Comparison of ENCODE assay signal across 8 mouse cellular contexts in the genomic region with DNA sequence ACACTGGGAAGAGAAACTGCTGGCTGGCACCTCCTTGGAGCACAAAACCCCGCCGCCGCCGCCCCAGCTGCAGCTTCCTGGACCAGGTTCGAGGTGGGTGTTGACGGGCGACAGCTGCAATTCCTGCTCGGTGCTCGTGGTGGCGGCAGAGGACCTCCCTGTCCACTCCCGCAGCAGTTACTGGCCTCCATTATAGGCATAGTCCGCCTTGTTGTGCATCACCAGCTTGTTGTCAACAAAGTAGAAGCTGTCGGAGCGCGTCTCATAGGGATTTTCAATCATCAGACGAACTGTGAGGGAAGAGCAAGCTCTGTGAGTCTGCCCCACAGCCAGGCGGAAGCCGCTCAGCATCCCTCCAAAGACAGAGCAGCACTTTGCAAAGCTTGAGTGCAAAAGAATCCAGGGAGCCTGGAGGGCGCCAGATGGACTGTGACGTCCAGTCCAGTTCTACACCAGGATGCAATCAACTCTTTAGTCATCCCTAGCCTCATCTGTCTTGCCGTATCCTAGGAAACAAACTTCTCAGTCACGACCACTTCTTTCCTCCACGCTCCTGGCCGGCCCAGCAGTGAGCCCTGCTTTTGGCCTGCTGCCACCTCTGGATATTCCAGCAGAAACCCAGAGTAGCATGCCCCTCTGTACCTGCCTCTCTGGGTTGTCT. TPM values are rescaled to one million over a fixed set of nuclear protein-coding genes. Genes with fewer than 3 reads are reported as not detected.
DNase-seq lines count a peak whose midpoint lies in the region; ATAC-seq lines count a peak whose summit lies in the region.

No protein-coding gene starts in this region.

- H3K4me2 ChIP-seq in midbrain, embryonic 14.5 days (ENCODE audit: low read length) = no peak overlapping the region

- H3K4me1 ChIP-seq in embryonic facial prominence, embryonic 10.5 days = peaks cover 12% of the 10 kb centered on the region
- peaks cover 8% of the 10 kb centered on the region; the same call in 1 of the 2 replicates for H3K4me1 ChIP-seq in limb, embryonic 10.5 days
- H3K4me1 ChIP-seq in midbrain, embryonic 14.5 days (ENCODE audit: control insufficient read depth, insufficient read depth, low read length) = no peaks in the 10 kb centered on the region

- H3K4me3 ChIP-seq in embryonic facial prominence, embryonic 10.5 days = 0 out of 2 replicates have a peak overlapping the region, but pooled peaks have one; percentile 26
- H3K4me3 ChIP-seq in limb, embryonic 10.5 days = no peak overlapping the region
- no peak overlapping the region for H3K4me3 ChIP-seq in midbrain, embryonic 14.5 days (replicated peaks; ENCODE audit: low read depth, low read length)

- DNase-seq in 416B (ENCODE audit: low read depth) = peak; percentile 79
- peak; percentile 90 for DNase-seq in adrenal gland, postnatal 14 days
- DNase-seq in embryonic facial prominence, embryonic 10.5 days (ENCODE audit: low spot score) = peak; percentile 84
- peak; percentile 89 for DNase-seq in kidney, adult 18-20 months
- DNase-seq in limb, embryonic 10.5 days (ENCODE audit: low spot score) = peak; percentile 84
- DNase-seq in midbrain, embryonic 14.5 days = peak; percentile 88
- DNase-seq in spleen, adult 18-20 months = peak; percentile 73 to 85

- peaks cover 87% of the 10 kb centered on the region for H3K36me3 ChIP-seq in embryonic facial prominence, embryonic 10.5 days (replicated peaks)
- H3K36me3 ChIP-seq in limb, embryonic 10.5 days = peaks cover 89% of the 10 kb centered on the region
- peaks cover 67% of the 10 kb centered on the region for H3K36me3 ChIP-seq in midbrain, embryonic 14.5 days (ENCODE audit: control insufficient read depth, insufficient read depth, low read length)

- no peak overlapping the region; the same call in 1 of the 2 replicates for H3K27ac ChIP-seq in embryonic facial prominence, embryonic 10.5 days (replicated peaks)
- H3K27ac ChIP-seq in limb, embryonic 10.5 days = peak overlapping the region; percentile 21; the same call in 1 of the 2 replicates
- 0 out of 2 replicates have a peak overlapping the region, but pooled peaks have one; percentile 32 for H3K27ac ChIP-seq in midbrain, embryonic 14.5 days (replicated peaks; ENCODE audit: low read depth, low read length)

- H3K9me3 ChIP-seq in embryonic facial prominence, embryonic 10.5 days = no peaks in the 10 kb centered on the region
- no peaks in the 10 kb centered on the region for H3K9me3 ChIP-seq in limb, embryonic 10.5 days (replicated peaks)
- H3K9me3 ChIP-seq in midbrain, embryonic 14.5 days (ENCODE audit: control insufficient read depth, low read length) = no peaks in the 10 kb centered on the region

- no peaks in the 10 kb centered on the region for H3K27me3 ChIP-seq in embryonic facial prominence, embryonic 10.5 days (replicated peaks; ENCODE audit: low read depth, poor library complexity, severe bottlenecking)
- no peaks in the 10 kb centered on the region for H3K27me3 ChIP-seq in limb, embryonic 10.5 days (ENCODE audit: low read depth, poor library complexity, severe bottlenecking)
- H3K27me3 ChIP-seq in midbrain, embryonic 14.5 days (ENCODE audit: control insufficient read depth, insufficient read depth, low read length) = no peaks in the 10 kb centered on the region

- peak; percentile 91 for ATAC-seq in granulocyte monocyte progenitor cell, adult 5-6 weeks (replicated peaks; ENCODE audit: poor library complexity, severe bottlenecking)
- peak; percentile 62; the same call in 1 of the 2 replicates for ATAC-seq in midbrain, embryonic 14.5 days (ENCODE audit: low FRiP score, low TSS enrichment)

- 36% methylated on average over 24 of the region's 24 CpGs for WGBS in embryonic facial prominence, embryonic 10.5 days
- 34% methylated on average over 24 of the region's 24 CpGs for WGBS in limb, embryonic 10.5 days
- 22% methylated on average over 24 of the region's 24 CpGs for WGBS in midbrain, embryonic 14.5 days

- H3K9ac ChIP-seq in midbrain, embryonic 14.5 days (replicated peaks; ENCODE audit: low read length) = no peak overlapping the region; the same call in 1 of the 2 replicates

RNA-seq across cellular contexts. Expression of a gene that starts 6.2 kb away (rescaled TPM):
- total RNA-seq in adrenal gland, postnatal 14 days (2021) = 308 and 317 TPM in 2 replicates
- 72.6 and 78.7 TPM in 2 replicates for polyA plus RNA-seq in embryonic facial prominence, embryonic 10.5 days (2016; fragmentation: Nextera tagmentation; extraction: Ambion mirVana)
- total RNA-seq in granulocyte monocyte progenitor cell, adult 5-6 weeks (2014; fragmentation: Nextera tagmentation) = 32.0 and 59.2 TPM in 2 replicates
- total RNA-seq in granulocyte monocyte progenitor cell, adult 5-6 weeks (2017) = 24.3 and 27.6 TPM in 2 replicates
- 91.6 and 91.9 TPM in 2 replicates for polyA plus RNA-seq in limb, embryonic 10.5 days (2016; fragmentation: Nextera tagmentation; extraction: Ambion mirVana)
- 13.8 and 14.6 TPM in 2 replicates for polyA plus RNA-seq in midbrain, embryonic 14.5 days (2014; fragmentation: Nextera tagmentation; extraction: Ambion mirVana)

RNA-seq across cellular contexts. Expression of a gene that starts 9.4 kb away (rescaled TPM):
- total RNA-seq in adrenal gland, postnatal 14 days (2021) = 36.9 and 42.8 TPM in 2 replicates
- polyA plus RNA-seq in embryonic facial prominence, embryonic 10.5 days (2016; fragmentation: Nextera tagmentation; extraction: Ambion mirVana) = 63.5 and 68.7 TPM in 2 replicates
- total RNA-seq in granulocyte monocyte progenitor cell, adult 5-6 weeks (2014; fragmentation: Nextera tagmentation) = 12.5 and 16.4 TPM in 2 replicates
- 8.1 and 10.3 TPM in 2 replicates for total RNA-seq in granulocyte monocyte progenitor cell, adult 5-6 weeks (2017)
- 77.0 and 78.3 TPM in 2 replicates for polyA plus RNA-seq in limb, embryonic 10.5 days (2016; fragmentation: Nextera tagmentation; extraction: Ambion mirVana)
- 29.1 and 37.2 TPM in 2 replicates for polyA plus RNA-seq in midbrain, embryonic 14.5 days (2014; fragmentation: Nextera tagmentation; extraction: Ambion mirVana)

RNA-seq across cellular contexts. Expression of a gene that starts 27.2 kb away (rescaled TPM):
- total RNA-seq in adrenal gland, postnatal 14 days (2021) = not detected in 2 replicates
- polyA plus RNA-seq in embryonic facial prominence, embryonic 10.5 days (2016; fragmentation: Nextera tagmentation; extraction: Ambion mirVana) = 20.8 and 25.5 TPM in 2 replicates
- total RNA-seq in granulocyte monocyte progenitor cell, adult 5-6 weeks (2014; fragmentation: Nextera tagmentation) = not detected in 2 replicates
- 0.26 TPM in 1 of 2 replicates, not detected in the other for total RNA-seq in granulocyte monocyte progenitor cell, adult 5-6 weeks (2017)
- 24.9 and 26.2 TPM in 2 replicates for polyA plus RNA-seq in limb, embryonic 10.5 days (2016; fragmentation: Nextera tagmentation; extraction: Ambion mirVana)
- 59.4 and 72.9 TPM in 2 replicates for polyA plus RNA-seq in midbrain, embryonic 14.5 days (2014; fragmentation: Nextera tagmentation; extraction: Ambion mirVana)

RNA-seq across cellular contexts. Expression of a gene that starts 32.6 kb away (rescaled TPM):
- 140 and 144 TPM in 2 replicates for total RNA-seq in adrenal gland, postnatal 14 days (2021)
- 73.6 and 80.6 TPM in 2 replicates for polyA plus RNA-seq in embryonic facial prominence, embryonic 10.5 days (2016; fragmentation: Nextera tagmentation; extraction: Ambion mirVana)
- 247 and 279 TPM in 2 replicates for total RNA-seq in granulocyte monocyte progenitor cell, adult 5-6 weeks (2014; fragmentation: Nextera tagmentation)
- total RNA-seq in granulocyte monocyte progenitor cell, adult 5-6 weeks (2017) = 290 and 318 TPM in 2 replicates
- polyA plus RNA-seq in limb, embryonic 10.5 days (2016; fragmentation: Nextera tagmentation; extraction: Ambion mirVana) = 92.0 and 94.3 TPM in 2 replicates
- 14.6 and 18.6 TPM in 2 replicates for polyA plus RNA-seq in midbrain, embryonic 14.5 days (2014; fragmentation: Nextera tagmentation; extraction: Ambion mirVana)
